Mouse (Mus musculus) cerebellum, postnatal 4 days (tissue): ENCODE data around the gene Sox8.

Experiments used
- DNase-seq, 2 experiments: peaks; one replicate each; pipeline ENCODE4 v3.0.0; 2022; ENCODE audit warnings: low spot score in 2 of 2, mixed read lengths in 1 of 2

Sox8 gene

GRCm38 (mm10) chr17:25579332-25580047, 9.0 kb upstream of the Sox8 start:
- no peak for DNase-seq

GRCm38 (mm10) chr17:25578920-25579319, 8.4 kb upstream of the Sox8 start, which contains the start of gene Lmf1:
Gene Lmf1, plus strand, starts transcription at chr17:25579085.
- peak; percentile 86 to 92 for DNase-seq

- no peak for DNase-seq
Measured at GRCm38 (mm10) chr17:25577702-25578101, 7.2 kb upstream of the Sox8 start.

GRCm38 (mm10) chr17:25577263-25577662, 6.8 kb upstream of the Sox8 start:
- no peak for DNase-seq

- DNase-seq: no peak
Measured at GRCm38 (mm10) chr17:25576034-25576433, 5.5 kb upstream of the Sox8 start.

- no peak for DNase-seq
Measured at GRCm38 (mm10) chr17:25575208-25575971, 4.9 kb upstream of the Sox8 start.

- DNase-seq: no peak
Measured at GRCm38 (mm10) chr17:25571453-25571820, 951 bp upstream of the Sox8 start.

GRCm38 (mm10) chr17:25569833-25570647, 446 bp downstream of the Sox8 start:
- no peak for DNase-seq

GRCm38 (mm10) chr17:25568880-25569279, 1.6 kb downstream of the Sox8 start:
- DNase-seq: no peak

- DNase-seq: peak in 1 of 2 experiments; percentile 34
Measured at GRCm38 (mm10) chr17:25568206-25568605, 2.3 kb downstream of the Sox8 start.

GRCm38 (mm10) chr17:25567745-25568144, 2.7 kb downstream of the Sox8 start:
- DNase-seq: peak; percentile 67 to 83

GRCm38 (mm10) chr17:25567261-25567660, 3.2 kb downstream of the Sox8 start:
- DNase-seq: no peak

- no peak for DNase-seq
Measured at GRCm38 (mm10) chr17:25565860-25566600, 4.5 kb downstream of the Sox8 start.

- DNase-seq: peak in 1 of 2 experiments; percentile 53
Measured at GRCm38 (mm10) chr17:25565244-25565643, 5.2 kb downstream of the Sox8 start.

GRCm38 (mm10) chr17:25564481-25564880, 6.0 kb downstream of the Sox8 start:
- no peak for DNase-seq

GRCm38 (mm10) chr17:25561223-25562028, 9.1 kb downstream of the Sox8 start:
- peak in 1 of 2 experiments; percentile 58 for DNase-seq

- DNase-seq: no peak
Measured at GRCm38 (mm10) chr17:25560554-25561222, 9.8 kb downstream of the Sox8 start.

GRCm38 (mm10) chr17:25559634-25560033, 10.9 kb downstream of the Sox8 start:
- DNase-seq: no peak

- DNase-seq: peak in 1 of 2 experiments; percentile 29
Measured at GRCm38 (mm10) chr17:25556630-25557354, 13.7 kb downstream of the Sox8 start.
